8 mouse cellular contexts compared by ENCODE assay signal in the genomic region with DNA sequence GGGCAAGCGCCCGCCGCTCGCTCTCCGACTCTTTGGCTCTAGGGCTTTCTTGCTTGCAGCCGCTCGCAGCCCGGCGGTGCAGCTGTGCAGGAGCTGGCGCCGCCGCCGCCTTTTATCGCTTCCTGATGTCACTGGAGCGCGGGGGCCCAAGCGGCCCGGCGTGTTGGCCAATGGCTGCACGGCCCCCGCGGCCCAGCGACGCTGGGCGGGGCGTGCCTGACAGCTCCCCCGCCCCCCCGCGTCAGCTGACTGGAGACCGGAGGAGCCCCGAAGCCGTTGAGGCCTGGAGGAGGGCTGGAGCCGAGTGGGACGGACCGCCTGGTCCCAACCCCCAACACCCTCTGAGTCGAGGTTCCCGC. TPM values are rescaled to one million over a fixed set of nuclear protein-coding genes. Genes with fewer than 3 reads are reported as not detected.
A peak's percentile ranks its signal among the peaks of the same experiment; 100 is the strongest.
DNase-seq lines count a peak whose midpoint lies in the region; ATAC-seq and TF ChIP-seq lines count a peak whose summit lies in the region.

A gene (minus strand): TSS at position 86 of the 359 bp plus-strand sequence.

- no peak for TF ChIP-seq CTCF in bone marrow, adult 2 months (IDR thresholded peaks at IDR 0.05; ENCODE audit: control insufficient read depth, insufficient read depth, low read length)
- no peak for TF ChIP-seq CTCF in small intestine, adult 2 months (IDR thresholded peaks at IDR 0.05; ENCODE audit: extremely low read depth, insufficient read length, insufficient replicate concordance, low read depth, low read length)

- H3K27me3 ChIP-seq in embryonic facial prominence, embryonic 12.5 days: peaks cover 67% of the 10 kb centered on the region
- peaks cover 82% of the 10 kb centered on the region for H3K27me3 ChIP-seq in limb, embryonic 12.5 days
- H3K27me3 ChIP-seq in midbrain, embryonic 13.5 days: peaks cover 74% of the 10 kb centered on the region
- H3K27me3 ChIP-seq in small intestine, adult 2 months (ENCODE audit: control insufficient read depth, insufficient read depth, low read length): peaks cover 54% of the 10 kb centered on the region

- H3K4me1 ChIP-seq in bone marrow, adult 2 months (ENCODE audit: control insufficient read depth, insufficient read depth, low read length): no peaks in the 10 kb centered on the region
- H3K4me1 ChIP-seq in embryonic facial prominence, embryonic 12.5 days: peaks cover 28% of the 10 kb centered on the region
- peaks cover 48% of the 10 kb centered on the region for H3K4me1 ChIP-seq in limb, embryonic 12.5 days (replicated peaks)
- peaks cover 51% of the 10 kb centered on the region for H3K4me1 ChIP-seq in midbrain, embryonic 13.5 days (replicated peaks)
- peaks cover 2% of the 10 kb centered on the region; the same call in 1 of the 2 replicates for H3K4me1 ChIP-seq in small intestine, adult 2 months (ENCODE audit: control insufficient read depth, insufficient read depth, insufficient read length, low read length)

- WGBS in bone marrow, adult 2 months: 1% methylated on average over 37 of the region's 37 CpGs
- 1% methylated on average over 31 of the region's 37 CpGs for WGBS in embryonic facial prominence, embryonic 12.5 days
- WGBS in limb, embryonic 12.5 days: under 1% methylated on average over 35 of the region's 37 CpGs
- WGBS in midbrain, embryonic 13.5 days: 2% methylated on average over 37 of the region's 37 CpGs
- WGBS in small intestine, adult 2 months: under 1% methylated on average over 36 of the region's 37 CpGs

- peak within 1 kb of the TSS; percentile 44 for H3K27ac ChIP-seq in bone marrow, adult 2 months (ENCODE audit: control insufficient read depth, insufficient read depth, low read depth, low read length, poor library complexity)
- H3K27ac ChIP-seq in embryonic facial prominence, embryonic 12.5 days: peak within 1 kb of the TSS; percentile 86
- peak within 1 kb of the TSS; percentile 68 for H3K27ac ChIP-seq in limb, embryonic 12.5 days
- H3K27ac ChIP-seq in midbrain, embryonic 13.5 days: peak within 1 kb of the TSS; percentile 91
- peak within 1 kb of the TSS; percentile 70 for H3K27ac ChIP-seq in small intestine, adult 2 months (ENCODE audit: insufficient read depth, low read depth, low read length)

- peak; percentile 81; the same call in 1 of the 2 replicates for TF ChIP-seq POLR2A in bone marrow, adult 2 months (IDR thresholded peaks at IDR 0.05; ENCODE audit: borderline replicate concordance, control insufficient read depth, low read depth, low read length)
- TF ChIP-seq POLR2A in small intestine, adult 2 months (IDR thresholded peaks at IDR 0.05; ENCODE audit: low read depth, low read length): peak; percentile 100

- peak within 1 kb of the TSS; percentile 47 for H3K4me3 ChIP-seq in bone marrow, adult 2 months (replicated peaks; ENCODE audit: control insufficient read depth, low read depth, low read length)
- H3K4me3 ChIP-seq in embryonic facial prominence, embryonic 12.5 days: peak within 1 kb of the TSS; percentile 63
- peak within 1 kb of the TSS; percentile 60 for H3K4me3 ChIP-seq in limb, embryonic 12.5 days (replicated peaks)
- H3K4me3 ChIP-seq in midbrain, embryonic 13.5 days (replicated peaks): peak within 1 kb of the TSS; percentile 60
- peak within 1 kb of the TSS; percentile 81 for H3K4me3 ChIP-seq in small intestine, adult 2 months (ENCODE audit: low read depth, low read length)

- H3K9ac ChIP-seq in embryonic facial prominence, embryonic 12.5 days: peak within 1 kb of the TSS; percentile 76
- peak within 1 kb of the TSS; percentile 67 for H3K9ac ChIP-seq in limb, embryonic 12.5 days (replicated peaks)
- peak within 1 kb of the TSS; percentile 83 for H3K9ac ChIP-seq in midbrain, embryonic 13.5 days (replicated peaks)

- no peaks in the 10 kb centered on the region for H3K9me3 ChIP-seq in embryonic facial prominence, embryonic 12.5 days
- H3K9me3 ChIP-seq in limb, embryonic 12.5 days: no peaks in the 10 kb centered on the region
- no peaks in the 10 kb centered on the region for H3K9me3 ChIP-seq in midbrain, embryonic 13.5 days

- DNase-seq in heart, adult 8-10 months (ENCODE audit: low spot score): peak; percentile 93
- peak; percentile 89 to 93 for DNase-seq in kidney, adult 8-10 months

- ATAC-seq in embryonic facial prominence, embryonic 12.5 days (ENCODE audit: insufficient number of reproducible peaks, insufficient read depth, low FRiP score, low TSS enrichment): peak; percentile 92
- peak; percentile 81 for ATAC-seq in limb, embryonic 12.5 days (ENCODE audit: insufficient number of reproducible peaks, insufficient read depth, low FRiP score, low TSS enrichment, low read depth)
- ATAC-seq in midbrain, embryonic 13.5 days: peak; percentile 92
- no peak for ATAC-seq in erythroid progenitor cell, adult 5-6 weeks (replicated peaks; ENCODE audit: low FRiP score, poor library complexity, severe bottlenecking)

- H3K4me2 ChIP-seq in embryonic facial prominence, embryonic 12.5 days (replicated peaks): peak within 1 kb of the TSS; percentile 98
- H3K4me2 ChIP-seq in limb, embryonic 12.5 days: peak within 1 kb of the TSS; percentile 95
- peak within 1 kb of the TSS; percentile 89 for H3K4me2 ChIP-seq in midbrain, embryonic 13.5 days (replicated peaks)

- H3K36me3 ChIP-seq in embryonic facial prominence, embryonic 12.5 days: no peaks in the 10 kb centered on the region
- H3K36me3 ChIP-seq in limb, embryonic 12.5 days: no peaks in the 10 kb centered on the region
- no peaks in the 10 kb centered on the region for H3K36me3 ChIP-seq in midbrain, embryonic 13.5 days
- H3K36me3 ChIP-seq in small intestine, adult 2 months (ENCODE audit: control insufficient read depth, insufficient read depth, low read length): peaks cover 10% of the 10 kb centered on the region

RNA-seq across cellular contexts. Expression of the gene that starts here (rescaled TPM):
- polyA plus RNA-seq in bone marrow, adult 2 months (2011; ENCODE audit: insufficient read depth, insufficient read length, low replicate concordance, missing spikeins): 12.0 and 15.0 TPM in 2 replicates
- 15.4 and 16.7 TPM in 2 replicates for polyA plus RNA-seq in embryonic facial prominence, embryonic 12.5 days (2016; fragmentation: Nextera tagmentation; extraction: Ambion mirVana)
- total RNA-seq in heart, adult 8-10 months (2022): 10 to 100 TPM in 3 of 4 experiments, 1 to 10 TPM in 1; 9.2 to 12.0 (median 10.9) TPM
- 9.1 and 10.3 TPM in 2 replicates for polyA plus RNA-seq in limb, embryonic 12.5 days (2016; fragmentation: Nextera tagmentation; extraction: Ambion mirVana)
- 4.7 and 5.9 TPM in 2 replicates for polyA plus RNA-seq in midbrain, embryonic 13.5 days (2015; fragmentation: Nextera tagmentation; extraction: Ambion mirVana)
- 33.5 and 65.6 TPM in 2 replicates for polyA plus RNA-seq in small intestine, adult 2 months (2012; rRNA removed)
- 7.6 and 13.4 TPM in 2 replicates for total RNA-seq in erythroid progenitor cell, adult 5-6 weeks (2015; ENCODE audit: low replicate concordance)
- 0.30 and 2.3 TPM in 2 replicates for total RNA-seq in erythroid progenitor cell, adult 5-6 weeks (2017; ENCODE audit: low replicate concordance)
